Mouse (Mus musculus): Measurements from ENCODE around the gene Il22.

DNA sequence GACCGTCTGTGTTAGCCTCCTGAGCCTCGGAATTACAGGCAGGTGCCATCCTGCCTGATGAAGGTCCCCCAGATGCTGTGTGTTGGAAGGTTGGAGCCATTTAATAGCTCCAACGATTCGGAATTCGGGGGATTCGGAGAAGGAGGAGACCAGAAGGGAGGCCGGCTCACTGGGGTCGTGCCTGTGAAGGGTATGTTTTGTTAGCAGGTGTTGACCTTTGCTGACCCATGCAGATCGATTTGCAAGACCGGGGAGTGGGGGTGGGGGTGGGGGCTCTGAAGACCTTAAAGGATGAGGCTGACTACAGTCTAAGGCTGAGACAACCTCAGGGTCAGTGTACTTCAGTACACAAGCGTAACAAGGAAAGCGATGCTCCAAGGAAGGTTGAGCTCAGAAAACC lies 35.5 kb upstream of the Il22 start:
- no peak for TF ChIP-seq EP300 (IDR thresholded peaks at IDR 0.05; ENCODE audit: low read depth)
- no peak for TF ChIP-seq CTCF (IDR thresholded peaks at IDR 0.05; ENCODE audit: low read depth)
